Mouse (Mus musculus) CH12.LX (cell line): ENCODE data around the gene P4ha3.

Experiments
- CTCF ChIP-seq, 2 experiments: IDR thresholded peaks in 1 of 2; conservative IDR thresholded peaks in 1 of 2; 2 replicates each; pipeline ENCODE4 v1.5.1; 2011 to 2012; ENCODE audit warnings: low read depth in 2 of 2, low read length in 2 of 2, improper control_type of control experiment in 1 of 2, inconsistent platforms in 1 of 2, mild to moderate bottlenecking in 1 of 2, moderate library complexity in 1 of 2
- EP300 ChIP-seq: IDR thresholded peaks from 2 replicates; pipeline ENCODE4 v1.6.1; 2011; ENCODE audit warnings: low read length, improper control_type of control experiment
- ETS1 ChIP-seq: conservative IDR thresholded peaks from 2 replicates; pipeline ENCODE4 v1.6.1; 2012; ENCODE audit warnings: low read depth, mild to moderate bottlenecking, inconsistent platforms, low read length, improper control_type of control experiment, moderate library complexity
- HCFC1 ChIP-seq: IDR thresholded peaks from 2 replicates; pipeline ENCODE4 v1.6.1; 2012; ENCODE audit warnings: low read depth, mild to moderate bottlenecking, inconsistent platforms, low read length, improper control_type of control experiment
- MAFK ChIP-seq: IDR thresholded peaks from 2 replicates; pipeline ENCODE4 v1.6.1; 2011; ENCODE audit warnings: low read length, improper control_type of control experiment; ENCODE audit not compliant: insufficient replicate concordance
- MAX ChIP-seq: IDR thresholded peaks from 2 replicates; pipeline ENCODE4 v1.6.1; 2011; ENCODE audit warnings: low read length, improper control_type of control experiment
- POLR2A ChIP-seq: IDR thresholded peaks from 2 replicates; pipeline ENCODE4 v1.6.1; 2011; ENCODE audit warnings: low read depth, mild to moderate bottlenecking, improper control_type of control experiment, low read length
- SIN3A ChIP-seq: IDR thresholded peaks from 2 replicates; pipeline ENCODE4 v1.6.1; 2012; ENCODE audit warnings: low read length, improper control_type of control experiment, inconsistent platforms
- ZMIZ1 ChIP-seq: IDR thresholded peaks from 2 replicates; pipeline ENCODE4 v1.6.1; 2012; ENCODE audit warnings: low read depth, mild to moderate bottlenecking, inconsistent platforms, low read length, improper control_type of control experiment
- ZNF384 ChIP-seq: IDR thresholded peaks from 2 replicates; pipeline ENCODE4 v1.6.1; 2012; ENCODE audit warnings: low read depth, low read length, improper control_type of control experiment, inconsistent platforms

DNA sequence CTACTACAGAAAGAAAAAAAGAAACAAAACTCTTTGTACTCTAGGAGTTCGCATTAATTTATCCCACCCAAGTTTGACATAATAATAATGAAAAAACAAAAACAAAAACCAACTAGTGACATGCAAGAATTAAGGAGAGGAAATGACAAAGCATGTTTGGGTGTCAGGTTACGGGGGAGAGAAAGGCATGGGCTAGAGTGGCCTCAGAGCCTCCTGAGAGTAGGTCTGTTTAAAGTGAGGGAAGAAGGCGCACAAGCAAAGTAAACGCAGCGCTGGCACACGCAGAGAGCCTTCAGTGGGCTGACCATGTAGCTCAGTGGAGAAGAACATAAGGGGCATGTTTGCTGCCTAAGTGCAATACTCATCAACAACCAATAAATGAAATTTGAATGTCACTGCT lies 79.6 kb downstream of the P4ha3 start:
- TF ChIP-seq CTCF (conservative IDR thresholded peaks at IDR 0.05 in 1 of 2, IDR thresholded peaks at IDR 0.05 in 1 of 2; ENCODE audit: low read depth in 2 of 2, low read length in 2 of 2) (no peak), ZNF384 (no peak), ETS1 (no peak), POLR2A (no peak), EP300 (no peak), ZMIZ1 (no peak), MAX (no peak), HCFC1 (no peak), SIN3A (no peak), MAFK (no peak)
